Mouse (Mus musculus) adrenal gland, adult 2 months (tissue): ENCODE results near the gene Krcc1. TPM values are rescaled to one million over a fixed set of nuclear protein-coding genes. Genes with fewer than 3 reads are reported as not detected.
A peak's percentile ranks its signal among the peaks of the same experiment; 100 is the strongest.
"Not testable (repeated sequence)": the region's sequence is repeated elsewhere in the genome, so short reads cannot be mapped to it uniquely, and the experiment has no call there.

Source experiments
- DNase-seq: peaks from one replicate; pipeline ENCODE4 v3.0.0; 2021
- polyA plus RNA-seq: library from polyadenylated mRNA; depleted of rRNA; stranded (reverse); fragments of >200 nt; gene quantifications from 2 replicates; pipeline ENCODE4 v1.2.3, GENCODE M21; 2012
- total RNA-seq, 2 experiments: library from RNA; stranded (reverse); gene quantifications; 2 replicates each; pipeline ENCODE4 v1.2.3; 2021

Krcc1 gene
- total and polyA plus RNA-seq, 3 experiments = 3.1 to 82.3 (median 75.5) TPM

DNA sequence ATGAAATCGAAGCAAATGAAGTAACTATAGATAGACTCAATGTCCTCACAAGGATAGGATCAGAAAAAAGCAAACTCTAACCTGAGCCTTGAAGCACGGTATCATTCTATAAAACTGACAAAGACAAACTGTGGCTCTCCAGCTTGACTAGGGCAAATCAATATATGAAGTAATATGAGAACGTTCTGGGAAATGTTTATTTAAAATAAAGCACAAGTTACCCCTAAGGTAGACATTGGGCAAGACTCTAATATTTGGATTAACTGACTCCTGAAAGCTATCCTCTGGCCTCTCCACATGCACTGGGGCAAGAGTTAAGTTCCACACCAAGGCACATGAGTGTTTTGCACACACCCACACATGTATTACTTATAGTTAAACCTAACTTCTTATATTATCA is 10.4 kb upstream of the Krcc1 start:
- DNase-seq = no peak

DNA sequence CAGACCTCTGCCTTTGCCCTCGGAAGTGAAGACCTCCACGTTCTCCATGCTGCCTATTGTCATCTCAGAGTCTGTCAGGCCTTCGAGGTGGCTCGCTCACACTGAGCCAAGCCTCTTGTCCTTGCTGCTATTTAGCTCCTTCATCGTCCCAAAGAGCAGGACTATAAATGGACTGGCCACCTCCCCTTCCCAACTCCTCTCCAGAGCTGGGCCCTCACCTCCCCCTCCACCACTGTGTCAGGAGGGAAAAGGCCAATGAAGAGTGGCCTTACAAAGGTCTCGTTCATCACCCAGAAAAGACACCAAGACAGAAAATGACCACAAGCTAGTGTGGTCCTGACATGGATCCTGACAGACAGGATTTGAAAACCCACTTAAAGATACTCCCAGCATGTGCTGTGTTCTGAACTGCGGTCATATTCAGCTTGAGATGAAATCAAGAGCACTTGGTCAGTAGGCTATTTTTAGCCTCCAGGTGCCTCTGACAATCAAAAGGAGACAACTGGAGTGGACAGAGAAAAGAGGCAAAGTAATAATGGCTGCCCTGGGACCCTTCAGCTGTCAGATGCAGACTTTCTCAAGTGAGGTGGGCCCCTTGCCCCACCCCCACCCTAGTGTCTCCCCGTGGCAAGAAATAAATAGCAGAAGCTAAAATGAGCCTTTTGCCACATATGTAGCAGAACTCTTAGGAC is 9.2 kb upstream of the Krcc1 start:
- no peak for DNase-seq

DNA sequence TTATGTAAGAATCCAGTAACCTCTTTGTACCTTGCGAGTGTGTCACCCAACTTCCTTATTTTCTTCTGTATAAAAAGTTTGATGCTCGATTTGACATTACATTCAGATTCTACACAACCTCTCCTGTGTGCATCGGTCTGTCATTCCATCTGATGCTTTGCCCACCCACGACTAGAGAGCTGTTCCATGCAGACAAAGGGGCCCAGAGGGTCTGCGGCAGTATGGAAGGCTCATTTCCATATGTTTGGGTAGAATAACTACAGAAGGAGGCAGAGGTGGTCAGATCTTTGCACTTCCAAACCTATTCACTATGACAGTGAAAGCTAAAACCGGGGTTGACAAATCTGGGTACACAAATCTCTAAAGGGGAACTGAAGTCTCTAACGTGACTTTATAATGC is 3.9 kb upstream of the Krcc1 start:
- DNase-seq = not testable (repeated sequence)

DNA sequence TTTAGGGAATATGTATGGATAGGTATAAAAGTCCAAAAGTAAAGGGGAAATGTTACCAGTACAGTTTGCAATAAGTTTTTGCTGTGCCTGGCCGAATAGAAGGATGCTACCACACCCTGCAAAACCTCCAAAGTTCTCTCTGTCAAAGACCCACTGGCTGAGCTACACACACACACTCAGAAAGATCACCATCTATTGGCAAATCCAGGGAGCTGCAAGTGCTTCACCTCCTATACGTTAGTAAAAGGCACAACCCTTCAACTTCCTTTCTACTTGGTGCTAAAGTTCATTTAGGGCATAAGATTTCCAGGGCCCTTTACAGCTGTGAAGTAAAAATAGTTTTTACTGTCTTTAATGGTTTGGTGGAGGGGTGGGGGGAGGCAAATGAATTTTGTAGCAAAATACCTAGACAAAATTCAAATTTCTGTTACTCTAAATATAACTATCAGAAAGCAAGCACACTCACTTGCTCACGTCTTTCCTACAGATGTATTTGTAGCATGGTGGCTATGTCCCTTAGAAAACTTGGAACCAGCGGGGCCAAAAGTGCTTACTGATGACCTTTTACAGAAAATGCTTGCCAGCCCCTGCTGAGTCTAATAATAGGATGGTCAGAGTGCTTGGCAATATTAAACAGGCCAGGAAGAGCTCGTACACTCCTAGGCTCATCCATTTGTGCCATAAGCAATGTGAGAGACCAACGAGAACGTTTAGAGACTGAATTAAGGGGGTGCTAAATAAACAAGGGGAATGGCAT is 2.4 kb upstream of the Krcc1 start:
- peak; percentile 10 for DNase-seq

DNA sequence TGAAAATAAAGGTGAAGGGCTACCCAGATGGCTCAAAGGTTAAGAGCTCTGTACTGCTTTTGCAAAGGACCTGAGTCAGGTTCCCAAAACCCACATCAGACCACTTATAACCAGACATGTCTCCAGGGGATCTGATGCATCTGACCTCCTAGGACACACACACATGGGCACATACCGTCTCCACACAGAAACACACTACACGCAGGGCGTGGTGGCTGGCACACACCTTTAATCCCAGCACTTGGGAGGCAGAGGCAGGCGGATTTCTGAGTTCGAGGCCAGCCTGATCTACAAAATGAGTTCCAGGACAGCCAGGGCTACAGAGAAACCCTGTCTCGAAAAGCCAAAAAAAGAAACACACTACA is 1.8 kb upstream of the Krcc1 start:
- not testable (repeated sequence) for DNase-seq

DNA sequence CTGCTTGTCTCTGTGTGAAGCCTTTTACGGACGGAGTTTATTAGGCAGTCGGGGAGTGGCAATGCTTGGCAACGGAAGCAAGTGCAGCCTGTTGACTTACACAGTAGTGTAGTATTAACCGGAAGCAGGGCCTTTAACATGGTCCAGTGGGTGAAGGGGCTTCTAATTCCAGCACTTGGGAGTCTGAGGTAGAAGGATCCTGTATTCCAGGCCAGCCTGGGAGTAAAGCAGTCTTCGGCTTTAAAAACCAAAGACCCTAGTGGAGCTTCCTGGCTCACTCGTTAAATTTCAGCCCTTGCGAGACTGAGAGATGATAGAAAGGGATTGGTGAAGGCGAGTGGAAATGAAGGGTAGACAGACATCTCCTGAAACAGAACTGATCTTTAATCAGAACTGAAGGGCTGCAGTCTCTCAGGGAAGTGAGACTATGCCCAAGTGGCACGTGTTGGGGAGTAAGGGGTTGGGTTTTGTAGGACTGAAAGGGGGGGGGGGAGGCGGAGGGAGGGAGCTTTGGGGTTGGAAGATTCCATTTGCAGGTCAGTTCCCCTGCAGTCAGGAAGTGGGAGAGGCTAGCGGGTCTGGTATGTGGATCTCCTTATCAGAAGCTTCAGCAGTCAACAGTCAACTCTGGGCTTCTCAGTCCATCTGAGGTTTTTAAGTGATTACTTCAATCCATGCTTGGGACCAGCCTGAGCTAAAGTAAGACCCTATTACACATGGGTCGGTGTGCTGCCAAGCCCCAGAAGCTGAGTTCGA is 998 bp upstream of the Krcc1 start:
- peak; percentile 62 for DNase-seq

DNA sequence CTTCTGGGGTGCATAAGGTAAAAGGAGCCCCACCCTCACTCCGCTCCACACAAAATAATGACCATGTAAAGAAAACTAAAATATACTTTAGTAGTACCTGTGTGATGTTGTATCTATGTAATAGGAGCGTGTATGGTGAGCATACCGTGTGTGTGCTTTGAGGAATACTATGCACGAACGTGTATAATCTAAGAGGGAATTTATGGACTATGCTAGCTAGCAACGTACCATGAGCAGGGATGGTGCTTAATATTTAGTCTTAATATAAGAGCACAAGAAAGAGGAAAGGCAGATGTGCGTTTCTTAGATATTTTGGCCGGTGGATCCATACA is 454 bp upstream of the Krcc1 start:
- DNase-seq = no peak

DNA sequence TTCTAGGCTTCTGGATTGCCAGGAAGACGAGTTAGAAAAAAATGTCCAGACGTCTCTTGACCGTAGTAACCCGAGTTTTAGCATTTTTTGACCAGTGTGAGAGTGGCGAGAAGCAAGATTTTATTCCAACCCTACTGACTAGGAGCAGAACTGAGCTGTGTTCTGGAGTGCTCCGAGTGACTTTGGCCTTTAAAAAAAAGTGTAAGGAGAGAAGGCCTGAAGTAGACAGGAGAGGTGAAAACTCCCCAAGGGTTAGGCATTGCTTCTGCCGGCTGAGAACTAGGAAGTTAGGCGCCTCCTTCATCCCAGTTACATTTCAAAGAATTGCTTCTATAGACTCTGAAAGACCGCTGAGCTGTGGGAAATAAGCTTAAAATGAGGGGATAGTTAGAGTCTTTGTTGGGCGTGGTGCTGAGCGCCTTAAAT is 852 bp downstream of the Krcc1 start:
- DNase-seq = no peak

DNA sequence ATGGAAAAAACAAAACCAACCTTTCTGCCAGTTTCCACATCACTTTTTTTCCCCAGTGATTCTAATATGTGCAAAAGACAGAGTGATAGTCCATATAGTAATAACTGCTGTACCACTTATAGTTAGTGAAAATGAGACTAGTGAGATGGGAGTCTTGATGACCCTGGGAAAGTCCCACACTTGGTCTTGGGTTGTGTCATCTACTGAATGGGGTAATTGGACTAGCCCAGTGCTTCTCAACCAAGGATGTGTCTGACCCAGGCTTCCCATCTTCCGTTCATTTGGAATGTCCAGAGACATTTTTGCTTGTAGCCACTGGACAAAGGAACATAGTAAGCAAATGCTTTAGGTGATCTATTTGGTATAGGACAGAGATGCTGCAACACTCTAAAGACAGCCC is 2.2 kb downstream of the Krcc1 start:
- DNase-seq = no peak

DNA sequence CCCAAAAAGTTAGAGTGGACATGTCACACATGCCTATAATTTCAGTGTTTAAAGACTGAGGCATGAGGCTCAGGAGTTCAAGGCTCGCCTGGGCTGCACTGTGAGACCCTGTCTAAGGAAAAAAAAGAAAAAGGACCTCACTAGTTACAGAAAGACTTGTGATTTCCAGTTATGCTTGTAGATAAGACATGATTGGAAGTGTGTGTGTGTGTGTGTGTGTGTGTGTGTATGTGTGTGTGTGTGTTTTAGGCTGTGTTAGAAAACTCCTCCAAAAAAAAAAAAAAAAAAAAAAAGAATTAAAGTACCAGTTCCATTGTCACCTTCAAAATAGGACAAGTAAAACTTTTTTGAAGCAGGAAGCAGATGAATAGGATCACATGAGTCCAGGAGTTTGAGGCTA is 3.1 kb downstream of the Krcc1 start:
- no peak for DNase-seq

DNA sequence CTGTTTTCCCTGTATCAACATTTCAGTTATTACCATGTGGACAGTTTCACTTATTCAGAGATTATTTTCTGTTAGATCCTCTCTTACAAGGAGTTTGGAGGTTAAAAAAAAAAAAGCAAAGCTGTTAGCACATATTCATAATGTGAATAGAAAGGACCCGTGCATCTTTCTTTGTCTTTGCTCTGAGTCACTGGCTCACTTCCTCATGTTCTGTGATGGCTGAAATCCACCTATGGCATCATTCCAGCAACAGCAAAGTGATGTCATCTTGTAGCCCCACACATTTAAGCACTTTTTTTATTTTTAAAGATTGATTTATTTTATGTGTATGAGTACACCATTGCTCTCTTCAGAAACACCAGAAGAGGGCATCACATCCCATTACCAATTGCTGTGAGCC is 7.9 kb downstream of the Krcc1 start:
- peak; percentile 14 for DNase-seq

DNA sequence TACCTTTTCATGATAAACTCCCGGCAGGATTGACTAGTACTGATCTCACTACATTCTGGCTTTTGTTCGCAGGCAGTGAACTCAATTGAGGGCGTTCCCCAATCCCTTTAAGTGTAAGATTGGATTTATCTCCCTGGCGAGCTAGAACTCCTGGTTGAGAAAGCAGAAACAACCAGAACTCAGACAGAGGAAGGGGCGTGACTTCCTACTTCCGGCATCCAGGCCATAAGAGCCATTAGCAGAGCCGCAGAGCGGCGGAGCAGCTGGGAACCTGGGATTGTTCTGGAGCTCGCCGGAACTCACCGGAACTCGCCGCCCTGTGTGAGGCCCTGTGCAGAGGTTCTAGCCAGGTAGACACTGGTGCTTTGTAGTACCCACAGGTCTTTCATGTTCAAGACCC is 22.0 kb downstream of the Krcc1 start:
- no peak for DNase-seq

DNA sequence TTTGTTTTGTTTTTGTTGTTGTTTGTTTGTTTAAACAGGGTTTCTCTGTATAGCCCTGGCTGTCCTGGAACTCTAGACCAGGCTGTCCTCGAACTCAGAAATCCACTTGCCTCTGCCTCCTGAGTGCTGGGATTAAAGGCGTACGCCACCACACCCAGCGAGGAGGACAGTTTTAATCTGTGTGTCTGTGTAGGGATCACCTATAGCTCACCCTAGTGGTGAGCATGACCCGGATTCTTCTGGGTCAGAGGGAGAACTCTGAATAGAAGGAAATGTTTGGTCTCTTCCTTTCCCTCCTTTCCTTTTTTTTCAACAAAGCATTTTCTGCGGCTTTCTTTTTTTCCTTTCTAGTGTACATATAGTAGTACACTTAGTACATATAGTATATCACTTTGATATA is 23.8 kb downstream of the Krcc1 start:
- DNase-seq = no peak

DNA sequence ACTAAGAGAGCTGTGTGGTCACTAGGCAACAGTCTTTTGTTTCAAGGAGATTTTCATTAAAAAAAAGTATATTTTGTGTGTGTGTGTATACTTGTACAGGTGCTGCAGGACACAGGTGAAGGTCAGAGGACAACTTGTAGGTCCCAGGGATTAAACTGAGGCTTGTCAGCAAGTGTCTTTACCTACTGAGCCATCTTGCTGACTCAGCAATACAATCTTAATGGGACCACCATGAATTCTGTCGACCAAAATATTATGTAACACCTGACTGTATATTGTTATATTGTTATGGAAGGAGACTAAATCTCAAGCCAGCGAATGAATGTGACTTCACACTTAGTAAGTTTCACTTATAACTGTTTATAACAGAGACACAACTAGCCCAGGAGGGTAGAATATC is 26.6 kb downstream of the Krcc1 start:
- DNase-seq = no peak

DNA sequence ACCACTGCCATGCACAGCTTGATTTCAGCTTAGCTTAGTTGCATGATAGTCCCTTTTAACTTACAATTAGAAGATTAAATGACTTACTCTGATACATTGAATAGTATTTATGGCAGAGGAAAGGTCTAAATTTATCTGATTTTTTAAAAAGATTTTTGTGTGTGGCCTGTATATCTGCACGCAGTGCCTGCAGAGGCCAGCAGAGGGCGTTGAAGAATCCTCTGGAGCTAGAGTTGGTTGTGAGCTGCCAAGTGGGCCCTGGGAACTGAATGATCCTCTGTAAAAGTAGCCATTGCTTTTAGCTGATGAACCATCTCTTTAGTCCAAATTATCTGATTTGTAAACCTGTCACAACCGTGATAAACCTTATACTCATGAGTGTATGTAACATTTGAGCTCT is 27.3 kb downstream of the Krcc1 start:
- DNase-seq = peak; percentile 8

DNA sequence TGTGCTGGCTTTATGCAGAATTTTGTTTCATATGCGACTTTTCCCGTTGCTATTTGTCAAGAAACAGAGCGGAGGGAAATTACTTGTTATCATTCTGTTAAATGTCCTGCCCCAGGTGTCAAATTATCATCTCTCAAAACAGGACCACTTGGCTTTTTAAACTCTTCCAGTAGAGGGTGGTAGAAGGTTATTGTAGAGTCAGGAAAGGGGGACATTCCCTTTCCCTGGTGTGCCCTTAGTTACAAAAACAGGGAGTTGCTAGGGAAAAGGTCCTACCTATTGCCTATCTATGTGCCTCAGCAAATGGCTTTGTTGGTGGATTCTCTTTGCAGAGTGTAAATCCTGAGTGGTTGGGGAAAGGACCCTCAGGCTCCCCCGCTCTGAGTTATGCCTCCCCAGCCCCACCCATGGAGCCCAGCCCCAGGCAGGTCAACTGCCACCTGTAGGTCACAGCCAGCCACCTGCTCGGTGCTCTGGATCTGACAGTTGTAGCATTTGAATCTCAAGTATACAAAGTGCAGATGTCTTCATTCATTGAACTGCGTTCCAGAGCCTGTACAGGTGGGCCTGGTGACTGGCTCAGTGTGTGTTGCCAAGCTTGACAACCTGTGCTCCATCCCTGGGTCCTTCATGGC is 30.7 kb downstream of the Krcc1 start:
- no peak for DNase-seq

DNA sequence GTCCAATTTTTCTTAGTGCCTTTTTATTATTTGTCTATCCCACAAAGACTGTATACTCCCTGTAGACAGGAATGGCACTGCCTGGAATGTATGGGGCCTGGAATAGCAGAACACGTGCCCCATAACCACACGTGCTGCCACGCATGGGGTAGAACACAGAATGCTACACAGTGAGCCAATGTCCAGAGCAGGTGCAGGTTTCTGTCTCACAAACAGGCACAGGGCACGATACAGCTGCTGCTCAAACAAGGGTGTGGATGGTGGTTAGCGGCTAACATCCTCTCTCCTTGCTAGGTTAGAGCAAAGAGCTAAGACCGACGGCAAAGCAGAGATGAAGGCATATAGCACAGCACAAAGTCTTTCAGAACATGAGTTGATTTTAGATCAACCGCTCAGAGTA is 36.0 kb downstream of the Krcc1 start:
- DNase-seq = no peak

DNA sequence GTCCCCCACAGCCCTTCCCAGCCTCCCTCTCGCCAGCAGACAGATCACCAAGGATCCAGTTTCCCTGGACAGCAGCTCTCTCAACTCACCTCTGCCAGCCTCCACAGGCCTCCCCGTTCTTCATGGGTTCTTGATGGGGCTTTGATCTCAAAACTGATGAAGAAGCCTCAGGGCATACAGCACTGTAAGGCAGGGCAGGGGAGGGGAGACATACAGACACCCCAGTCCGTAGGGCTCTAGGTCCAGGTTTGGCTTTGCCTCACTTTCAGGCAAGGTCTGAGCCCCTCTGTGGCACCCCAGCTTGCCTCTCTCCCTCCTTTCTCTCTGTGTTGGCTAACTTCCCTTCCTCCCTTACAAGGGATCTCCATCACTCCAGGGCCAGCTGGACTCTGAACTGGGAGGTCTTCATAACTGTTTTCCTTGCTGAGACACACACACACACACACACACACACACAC is 50.4 kb downstream of the Krcc1 start, which contains the start of gene Smyd1:
TSS of gene Smyd1 (minus strand) at position 408 of the 458 bp plus-strand sequence.
- DNase-seq = no peak

DNA sequence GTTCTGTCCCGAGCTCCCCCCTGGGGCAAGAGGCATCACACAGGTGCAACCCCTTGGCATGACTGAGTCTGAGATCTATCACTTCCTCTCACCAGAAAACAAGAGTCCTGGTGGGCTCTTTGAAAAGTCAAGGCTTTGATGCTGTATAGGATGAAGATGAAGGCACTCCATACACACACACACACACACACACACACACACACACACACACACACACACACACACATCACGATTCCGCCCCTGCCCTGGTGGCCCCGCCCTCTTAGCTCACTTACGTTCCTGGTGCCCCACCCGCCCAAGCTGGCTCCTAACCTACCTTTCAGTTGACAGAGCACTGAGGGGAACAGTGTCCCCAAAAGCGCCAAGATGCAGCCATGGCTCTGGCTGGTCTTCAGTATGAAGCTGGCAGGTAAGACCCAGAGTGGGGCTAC is 51.0 kb downstream of the Krcc1 start, which contains the start of gene Cd8b1:
TSS of gene Cd8b1 (plus strand) at position 298 of the 431 bp plus-strand sequence.
- DNase-seq = no peak

DNA sequence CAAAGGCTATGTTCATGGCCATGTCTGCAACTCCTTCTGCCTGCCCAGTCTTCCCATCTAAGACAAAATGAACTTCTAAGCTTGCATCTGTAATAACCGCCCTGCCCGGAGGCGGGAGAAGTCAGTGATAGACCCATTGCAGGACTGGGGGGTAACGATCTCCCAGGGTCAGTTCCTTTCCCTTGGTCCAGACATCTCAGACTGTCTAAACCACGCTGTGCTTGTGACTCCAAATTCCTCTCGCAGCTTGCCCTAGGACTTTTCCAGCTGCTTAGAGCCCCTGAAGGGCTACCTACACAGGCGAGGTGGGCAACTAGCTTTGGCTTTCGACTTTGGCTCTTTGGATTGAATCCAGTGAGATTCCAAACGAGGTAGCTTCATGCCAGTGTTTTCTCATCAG is 53.3 kb downstream of the Krcc1 start:
- DNase-seq = no peak

DNA sequence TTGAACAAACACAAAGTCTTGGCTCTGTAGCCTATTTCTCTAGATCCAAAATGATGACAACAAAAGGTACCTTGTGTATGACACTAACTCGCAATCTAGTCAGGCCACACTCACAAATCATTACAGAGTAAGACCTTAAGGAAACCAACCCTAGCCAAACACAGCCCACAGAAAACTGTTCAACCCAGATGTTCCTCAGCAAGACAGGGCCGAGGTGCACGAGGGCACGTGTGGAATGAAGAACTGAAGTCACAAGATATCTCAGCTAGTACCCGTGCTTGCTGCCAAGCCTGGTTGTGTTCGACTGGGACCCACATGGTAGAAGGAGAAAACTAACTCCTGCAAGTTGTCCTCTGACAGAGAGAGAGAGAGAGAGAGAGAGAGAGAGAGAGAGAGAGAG is 58.4 kb downstream of the Krcc1 start:
- DNase-seq = no peak

DNA sequence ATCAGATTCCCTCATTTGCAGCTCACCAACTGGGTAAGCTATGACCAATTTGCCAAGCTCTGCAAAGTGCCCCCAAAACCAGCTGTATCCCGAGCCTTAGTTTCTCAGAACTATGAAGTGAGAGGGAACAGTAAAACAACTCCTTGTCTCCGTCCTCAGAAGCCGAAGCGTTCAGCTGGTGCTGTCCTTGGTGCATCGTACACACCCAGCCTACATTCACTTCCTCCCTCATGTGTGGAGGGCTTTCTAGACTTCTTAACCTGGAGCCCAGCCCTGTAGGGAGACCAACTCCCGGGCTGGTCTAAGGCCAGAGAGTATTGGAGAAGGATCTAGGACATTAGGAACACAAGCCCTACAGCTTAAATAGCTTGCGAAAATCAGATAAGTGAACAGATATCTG is 59.0 kb downstream of the Krcc1 start:
- DNase-seq = no peak
